Mouse (Mus musculus) heart, postnatal 0 days (tissue): ENCODE measurements around the gene Kcnma1.

Source experiments
- CTCF ChIP-seq: IDR thresholded peaks from 2 replicates; pipeline ENCODE4 v1.5.1; 2016; ENCODE audit warnings: antibody characterized with exemption, control low read depth, low read depth
- EP300 ChIP-seq: IDR thresholded peaks from 2 replicates; pipeline ENCODE4 v1.6.1; 2016; ENCODE audit warnings: antibody characterized with exemption, low read depth

- TF ChIP-seq CTCF (no peak), EP300 (no peak)
Observed at GRCm38 (mm10) chr14:23995831-23996230, 18.5 kb downstream of the Kcnma1 start.
